Mouse (Mus musculus) kidney, postnatal 25 days (tissue): ENCODE results near the gene Masp1.
A peak's percentile ranks its signal among the peaks of the same experiment; 100 is the strongest.

Experiments used
- DNase-seq, 2 experiments: peaks; one replicate each; pipeline ENCODE4 v3.0.0; 2021; ENCODE audit warnings: mixed read lengths in 2 of 2

Masp1 gene

GRCm38 (mm10) chr16:23457338-23457737 is 63.3 kb downstream of the Masp1 start:
- no peak for DNase-seq

GRCm38 (mm10) chr16:23456534-23456933 is 64.1 kb downstream of the Masp1 start:
- peak; percentile 57 to 67 for DNase-seq

- no peak for DNase-seq
Measured at GRCm38 (mm10) chr16:23454376-23454775, 66.2 kb downstream of the Masp1 start.

- peak in 1 of 2 experiments; percentile 67 for DNase-seq
Measured at GRCm38 (mm10) chr16:23452476-23452875, 68.1 kb downstream of the Masp1 start.

GRCm38 (mm10) chr16:23450816-23451215 is 69.8 kb downstream of the Masp1 start:
- no peak for DNase-seq

- no peak for DNase-seq
Measured at GRCm38 (mm10) chr16:23449946-23450345, 70.7 kb downstream of the Masp1 start.

GRCm38 (mm10) chr16:23444231-23444630 is 76.4 kb downstream of the Masp1 start:
- no peak for DNase-seq

GRCm38 (mm10) chr16:23437404-23438166 is 83.0 kb downstream of the Masp1 start:
- DNase-seq: no peak

GRCm38 (mm10) chr16:23429991-23430390 is 90.6 kb downstream of the Masp1 start:
- DNase-seq: no peak

- no peak for DNase-seq
Measured at GRCm38 (mm10) chr16:23428647-23429319, 91.8 kb downstream of the Masp1 start, which contains the start of gene Rtp1. TSS of gene Rtp1 (plus strand) at chr16:23429133.

- no peak for DNase-seq
Measured at GRCm38 (mm10) chr16:23427701-23428100, 92.9 kb downstream of the Masp1 start.

- no peak for DNase-seq
Measured at GRCm38 (mm10) chr16:23423825-23424224, 96.8 kb downstream of the Masp1 start.

- DNase-seq: peak; percentile 11 to 46
Measured at GRCm38 (mm10) chr16:23419565-23420085, 101.0 kb downstream of the Masp1 start.

GRCm38 (mm10) chr16:23417456-23418240 is 103.0 kb downstream of the Masp1 start:
- no peak for DNase-seq

GRCm38 (mm10) chr16:23416657-23417293 is 103.8 kb downstream of the Masp1 start:
- DNase-seq: peak; percentile 15 to 51

- DNase-seq: peak; percentile 24 to 72
Measured at GRCm38 (mm10) chr16:23416261-23416656, 104.4 kb downstream of the Masp1 start.

GRCm38 (mm10) chr16:23412930-23413329 is 107.7 kb downstream of the Masp1 start:
- DNase-seq: no peak

- DNase-seq: peak; percentile 68 to 82
Measured at GRCm38 (mm10) chr16:23403008-23403755, 117.4 kb downstream of the Masp1 start.

- no peak for DNase-seq
Measured at GRCm38 (mm10) chr16:23401959-23402358, 118.7 kb downstream of the Masp1 start.

- DNase-seq: no peak
Measured at GRCm38 (mm10) chr16:23401463-23401862, 119.2 kb downstream of the Masp1 start.
